Mouse (Mus musculus) layer of hippocampus, adult 11-12 months (tissue): ENCODE results near the gene Ankrd27.
"Not testable (repeated sequence)": the region's sequence is repeated elsewhere in the genome, so short reads cannot be mapped to it uniquely, and the experiment has no call there.

Experiments
- DNase-seq: peaks from one replicate; pipeline ENCODE4 v3.0.0; 2022; ENCODE audit warnings: low spot score

Gene Ankrd27

GRCm38 (mm10) chr7:35586055-35586905, at the start of gene Ankrd27:
TSS of gene Ankrd27 (plus strand) at chr7:35586244.
- DNase-seq: peak; percentile 97

- no peak for DNase-seq
Observed at GRCm38 (mm10) chr7:35537562-35537961, 48.5 kb upstream of the Ankrd27 start, which contains the start of gene Tdrd12. TSS of gene Tdrd12 (minus strand) at chr7:35537745.

GRCm38 (mm10) chr7:35545881-35546280, 40.2 kb upstream of the Ankrd27 start:
- peak; percentile 65 for DNase-seq

- DNase-seq: peak; percentile 46
Observed at GRCm38 (mm10) chr7:35553751-35554604, 32.1 kb upstream of the Ankrd27 start.

- DNase-seq: peak; percentile 61
Observed at GRCm38 (mm10) chr7:35554605-35555175, 31.4 kb upstream of the Ankrd27 start.

- peak; percentile 89 for DNase-seq
Observed at GRCm38 (mm10) chr7:35555224-35556204, 30.5 kb upstream of the Ankrd27 start.

- DNase-seq: no peak
Observed at GRCm38 (mm10) chr7:35556205-35556603, 29.8 kb upstream of the Ankrd27 start, which contains the start of gene Nudt19. TSS of gene Nudt19 (minus strand) at chr7:35556304.

GRCm38 (mm10) chr7:35556905-35557304, 29.1 kb upstream of the Ankrd27 start:
- no peak for DNase-seq

GRCm38 (mm10) chr7:35557577-35557976, 28.5 kb upstream of the Ankrd27 start:
- DNase-seq: no peak

- DNase-seq: no peak
Observed at GRCm38 (mm10) chr7:35558681-35559080, 27.4 kb upstream of the Ankrd27 start.

GRCm38 (mm10) chr7:35559838-35560237, 26.2 kb upstream of the Ankrd27 start:
- DNase-seq: no peak

- DNase-seq: no peak
Observed at GRCm38 (mm10) chr7:35563071-35563470, 23.0 kb upstream of the Ankrd27 start.

- no peak for DNase-seq
Observed at GRCm38 (mm10) chr7:35564067-35564865, 21.8 kb upstream of the Ankrd27 start.

GRCm38 (mm10) chr7:35564872-35565271, 21.2 kb upstream of the Ankrd27 start:
- not testable (repeated sequence) for DNase-seq

GRCm38 (mm10) chr7:35565965-35566364, 20.1 kb upstream of the Ankrd27 start:
- not testable (repeated sequence) for DNase-seq

- DNase-seq: not testable (repeated sequence)
Observed at GRCm38 (mm10) chr7:35569724-35570123, 16.3 kb upstream of the Ankrd27 start.

GRCm38 (mm10) chr7:35570883-35571282, 15.2 kb upstream of the Ankrd27 start:
- not testable (repeated sequence) for DNase-seq

GRCm38 (mm10) chr7:35579849-35580248, 6.2 kb upstream of the Ankrd27 start:
- no peak for DNase-seq

GRCm38 (mm10) chr7:35582719-35583118, 3.3 kb upstream of the Ankrd27 start:
- DNase-seq: no peak

GRCm38 (mm10) chr7:35583476-35584025, 2.5 kb upstream of the Ankrd27 start:
- DNase-seq: no peak
